Mouse (Mus musculus) liver, embryonic 14.5 days (tissue): ENCODE data around the gene Zc2hc1b. TPM values are rescaled to one million over a fixed set of nuclear protein-coding genes. Genes with fewer than 3 reads are reported as not detected.

Experiments
- ATAC-seq: fragments of 200-750 bp; cut with Nextera tagmentation; 2 replicates; pipeline ENCODE4 v1.8.0; 2017; ENCODE audit warnings: moderate number of reproducible peaks, mild to moderate bottlenecking, moderate library complexity; ENCODE audit not compliant: insufficient read depth
- DNase-seq, 3 experiments: peaks; one replicate each; pipeline ENCODE4 v3.0.0-alpha.2; 2012 to 2013; ENCODE audit warnings: low read depth in 3 of 3, low spot score in 3 of 3
- H3K27ac ChIP-seq: fragments of 300-500 bp; sonication (generic); 2 replicates; pipeline ENCODE4 v1.5.1; 2014; ENCODE audit warnings: moderate library complexity, mild to moderate bottlenecking, control low read depth, inconsistent platforms
- H3K27me3 ChIP-seq: fragments of 300-500 bp; sonication (generic); 2 replicates; pipeline ENCODE4 v1.6.1; 2014; ENCODE audit warnings: mild to moderate bottlenecking, low read length, moderate library complexity; ENCODE audit not compliant: control insufficient read depth, insufficient read depth
- H3K36me3 ChIP-seq: fragments of 300-500 bp; sonication (generic); replicated peaks from 2 replicates; pipeline ENCODE4 v1.6.1; 2014; ENCODE audit warnings: low read depth; ENCODE audit not compliant: control insufficient read depth, insufficient read depth
- H3K4me1 ChIP-seq, 2 experiments: fragments of 200-500 bp in 1 of 2; fragments of 300-500 bp in 1 of 2; sonication (generic) in 1 of 2; replicated peaks; 2 replicates each; pipeline ENCODE4 v1.6.1; 2012 to 2014; ENCODE audit warnings: antibody characterized with exemption in 1 of 2, inconsistent platforms in 1 of 2, low read length in 1 of 2; ENCODE audit not compliant: control insufficient read depth in 2 of 2, insufficient read depth in 2 of 2
- H3K4me2 ChIP-seq: fragments of 300-500 bp; sonication (generic); 2 replicates; pipeline ENCODE4 v1.6.1; 2014; ENCODE audit warnings: low read depth, mild to moderate bottlenecking, control low read depth, moderate library complexity
- H3K4me3 ChIP-seq, 2 experiments: fragments of 200-500 bp in 1 of 2; fragments of 300-500 bp in 1 of 2; sonication (generic) in 1 of 2; 2 replicates each; pipeline ENCODE4 v1.5.1; 2012 to 2014; ENCODE audit warnings: low read depth in 2 of 2, low read length in 2 of 2, mild to moderate bottlenecking in 2 of 2, control low read depth in 1 of 2, inconsistent platforms in 1 of 2, moderate library complexity in 1 of 2; ENCODE audit not compliant: insufficient read depth in 1 of 2
- H3K9ac ChIP-seq: fragments of 300-500 bp; sonication (generic); replicated peaks from 2 replicates; pipeline ENCODE4 v1.6.1; 2014; ENCODE audit warnings: mild to moderate bottlenecking, control low read depth, moderate library complexity
- H3K9me3 ChIP-seq: fragments of 300-500 bp; sonication (generic); 2 replicates; pipeline ENCODE4 v1.6.1; 2016; ENCODE audit warnings: low read length, mixed read lengths; ENCODE audit not compliant: control insufficient read depth
- CTCF ChIP-seq: IDR thresholded peaks from 2 replicates; pipeline ENCODE4 v1.5.1; 2016; ENCODE audit warnings: antibody characterized with exemption, low read depth, control low read depth
- EP300 ChIP-seq: IDR thresholded peaks from 2 replicates; pipeline ENCODE4 v1.6.1; 2016; ENCODE audit warnings: antibody characterized with exemption, low read depth
- WGBS: fragments of 180-500 bp; shearing (Covaris S2); extraction: QIAGEN DNeasy Blood & Tissue Kit; methylation state at CpG from one replicate; pipeline ENCODE4 v1.1.7; 2014; ENCODE audit not compliant: insufficient replicate concordance; 5-methylcytosine and 5-hydroxymethylcytosine counted together
- polyA plus RNA-seq, 2 experiments: library from polyadenylated mRNA; depleted of rRNA in 1 of 2; stranded (reverse) in 1 of 2; unstranded in 1 of 2; fragments of >200 nt; fragmentation: Nextera tagmentation in 1 of 2; extraction: Ambion mirVana in 1 of 2; gene quantifications; 2 replicates each; pipeline versions ENCODE4 v1.2.1 to v1.2.3; 2012 to 2014

Gene Zc2hc1b
- polyA plus RNA-seq, 2 experiments: not detected

DNA sequence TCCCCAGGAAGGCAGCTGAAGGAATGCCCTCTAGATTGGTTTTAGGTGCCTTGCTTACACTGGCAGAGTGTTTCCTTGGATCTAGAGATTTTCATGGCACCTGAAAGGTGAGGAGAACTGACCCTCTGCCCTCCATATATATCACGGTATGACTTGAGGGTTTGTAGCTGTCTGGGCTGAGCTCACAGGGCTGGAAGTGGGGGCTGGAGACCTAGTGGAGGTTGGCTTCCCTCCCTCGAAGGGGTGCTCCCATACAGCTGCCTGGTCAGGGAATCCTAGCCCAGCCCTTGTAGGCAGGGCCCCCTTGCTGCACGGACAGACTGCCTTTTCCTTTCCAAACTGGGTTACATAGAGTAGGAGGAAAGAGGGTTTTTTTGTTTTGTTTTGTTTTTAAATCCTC lies 65.0 kb downstream of the Zc2hc1b start:
- no peak for ATAC-seq

DNA sequence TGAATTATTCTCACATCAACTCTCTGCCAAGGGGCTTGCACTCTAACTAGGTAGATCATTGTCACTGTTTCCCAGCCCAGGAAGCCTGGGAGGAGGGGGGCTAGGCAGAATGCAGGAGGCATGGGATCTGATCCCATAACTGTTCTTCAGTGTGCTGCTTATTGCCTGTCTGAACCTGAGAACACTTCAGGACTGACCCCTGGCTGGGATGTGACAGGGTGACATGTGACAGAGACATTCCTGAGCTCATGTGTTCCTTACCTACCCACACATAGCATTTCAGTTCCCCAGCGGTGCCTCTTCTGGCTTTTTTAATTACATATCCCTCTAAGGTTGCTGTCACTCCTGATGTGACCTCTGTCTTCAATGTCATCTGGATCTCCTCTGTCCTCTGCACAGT lies 68.0 kb downstream of the Zc2hc1b start:
- no peak overlapping the region for H3K27ac ChIP-seq
- no peaks in the 10 kb centered on the region for H3K36me3 ChIP-seq
- H3K4me1 ChIP-seq: no peaks in the 10 kb centered on the region
- no peak overlapping the region for H3K4me2 ChIP-seq
- no peaks in the 10 kb centered on the region for H3K27me3 ChIP-seq
- no peak overlapping the region for H3K4me3 ChIP-seq
- DNase-seq (no peak), ATAC-seq (no peak)
- WGBS: 52% methylated on average over 1 of the region's 1 CpGs
- TF ChIP-seq EP300 (no peak), CTCF (no peak)
- no peaks in the 10 kb centered on the region for H3K9me3 ChIP-seq
- H3K9ac ChIP-seq: no peak overlapping the region

More for the DNA sequence above, 65.0 kb downstream of the Zc2hc1b start:
- 38% methylated on average over 3 of the region's 3 CpGs for WGBS
- H3K4me1 ChIP-seq: no peaks in the 10 kb centered on the region
- H3K27me3 ChIP-seq: no peaks in the 10 kb centered on the region
- no peak overlapping the region for H3K27ac ChIP-seq
- TF ChIP-seq EP300 (no peak), CTCF (no peak)
- DNase-seq: no peak
- no peaks in the 10 kb centered on the region for H3K9me3 ChIP-seq
- no peaks in the 10 kb centered on the region for H3K36me3 ChIP-seq
- no peak overlapping the region for H3K9ac ChIP-seq
- H3K4me2 ChIP-seq: no peak overlapping the region
- no peak overlapping the region for H3K4me3 ChIP-seq

DNA sequence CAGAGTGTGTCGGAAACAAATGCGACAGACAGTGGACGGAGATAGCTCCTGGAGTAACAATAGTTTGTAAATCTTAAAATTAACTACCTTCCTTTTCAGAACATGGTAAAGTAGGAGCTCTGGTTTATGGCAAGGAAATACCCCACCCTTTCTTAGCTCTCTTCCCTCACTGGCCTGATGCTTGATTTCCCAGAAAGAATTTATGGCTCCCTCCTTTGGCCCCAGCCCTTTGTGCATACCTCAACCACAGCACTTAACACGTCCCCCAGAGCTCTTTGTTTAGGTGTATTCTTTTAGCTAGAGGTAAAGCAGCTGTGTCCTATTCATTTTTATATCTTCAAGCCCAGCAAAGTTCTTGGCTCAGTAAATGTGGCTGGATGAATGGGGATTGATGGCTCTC lies 69.0 kb downstream of the Zc2hc1b start:
- H3K9me3 ChIP-seq: no peaks in the 10 kb centered on the region
- no peak overlapping the region for H3K27ac ChIP-seq
- H3K4me1 ChIP-seq: no peaks in the 10 kb centered on the region
- no peaks in the 10 kb centered on the region for H3K27me3 ChIP-seq
- 58% methylated on average over 4 of the region's 4 CpGs for WGBS
- no peak for ATAC-seq
- no peak for TF ChIP-seq EP300
- TF ChIP-seq CTCF: no peak
- no peak overlapping the region for H3K4me2 ChIP-seq
- no peak overlapping the region for H3K9ac ChIP-seq
- DNase-seq: no peak
- no peaks in the 10 kb centered on the region for H3K36me3 ChIP-seq
- no peak overlapping the region for H3K4me3 ChIP-seq

DNA sequence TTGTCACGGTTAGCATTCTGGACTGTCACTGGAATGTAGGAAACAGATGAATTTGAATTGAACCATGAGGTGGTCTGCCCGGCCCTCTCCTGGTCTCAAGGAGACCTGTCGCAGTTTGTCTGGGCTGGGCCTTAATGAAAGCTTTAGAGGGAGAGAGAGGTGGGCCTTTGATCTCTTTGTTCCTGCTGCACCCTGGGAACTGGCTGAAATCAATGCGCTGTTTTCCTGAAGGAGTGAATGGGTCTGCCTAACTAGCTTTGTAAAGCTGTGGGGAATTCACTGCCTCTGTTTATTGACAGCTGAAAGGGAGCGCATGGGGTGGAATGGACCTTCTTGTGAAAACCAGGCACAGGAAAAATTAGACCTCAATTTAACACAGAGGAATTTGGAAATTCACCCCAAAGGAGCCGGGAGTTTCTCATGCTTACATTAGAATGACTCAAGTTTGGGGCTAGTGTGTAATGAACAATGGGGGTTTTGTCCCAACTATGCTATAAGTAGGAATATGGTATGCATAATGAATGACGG lies 69.7 kb downstream of the Zc2hc1b start:
- no peaks in the 10 kb centered on the region for H3K4me1 ChIP-seq
- WGBS: 60% methylated on average over 7 of the region's 7 CpGs
- ATAC-seq: no peak
- no peaks in the 10 kb centered on the region for H3K9me3 ChIP-seq
- H3K4me3 ChIP-seq: no peak overlapping the region
- TF ChIP-seq EP300 (no peak), CTCF (no peak)
- H3K4me2 ChIP-seq: no peak overlapping the region
- H3K27ac ChIP-seq: no peak overlapping the region
- no peaks in the 10 kb centered on the region for H3K27me3 ChIP-seq
- no peak for DNase-seq
- no peaks in the 10 kb centered on the region for H3K36me3 ChIP-seq
- no peak overlapping the region for H3K9ac ChIP-seq

DNA sequence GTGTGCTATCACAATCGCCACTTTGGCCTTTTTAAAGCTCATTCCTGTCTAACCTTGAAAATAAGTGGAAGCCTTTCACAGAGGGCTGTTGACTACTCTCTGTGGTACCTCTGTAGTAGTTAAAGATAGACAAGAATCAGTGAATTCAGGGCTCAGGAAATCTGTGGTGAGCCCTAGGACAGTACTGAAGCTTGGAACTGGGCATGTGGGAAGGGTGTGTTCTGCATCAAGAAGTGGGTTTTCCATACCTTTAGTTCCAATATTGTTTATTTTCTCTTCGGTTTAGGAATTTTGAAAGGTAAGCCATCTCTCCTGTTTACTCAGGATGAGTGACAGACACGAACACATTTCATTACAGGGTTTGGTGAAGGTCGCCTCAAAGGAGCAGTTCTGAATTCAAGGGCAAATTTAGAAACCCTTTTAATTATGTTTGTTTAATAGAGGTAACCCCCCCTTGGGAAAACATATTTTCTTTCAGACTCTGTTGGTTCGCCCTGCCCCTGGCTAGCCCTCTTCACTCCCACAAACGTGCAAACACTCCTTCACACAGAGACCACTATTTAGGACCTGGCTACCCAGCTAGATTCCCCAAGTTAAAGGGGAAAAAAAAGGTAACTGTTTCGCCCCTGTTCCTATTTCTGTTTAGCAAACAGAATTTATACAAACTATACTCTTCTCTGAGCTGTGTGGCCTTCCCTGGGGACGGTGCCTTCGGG lies 70.8 kb downstream of the Zc2hc1b start:
- Histone ChIP-seq H3K4me2 (no peak overlapping the region), H3K27me3 (no peaks in the 10 kb centered on the region), H3K9me3 (no peaks in the 10 kb centered on the region), H3K27ac (no peak overlapping the region), H3K9ac (no peak overlapping the region), H3K36me3 (no peaks in the 10 kb centered on the region), H3K4me3 (no peak overlapping the region), H3K4me1 (no peaks in the 10 kb centered on the region)
- WGBS: 60% methylated on average over 9 of the region's 9 CpGs
- no peak for ATAC-seq
- no peak for DNase-seq
- TF ChIP-seq EP300: no peak
- TF ChIP-seq CTCF: no peak
